Mouse (Mus musculus) erythroblast, embryonic 14.5 days (primary cell): ENCODE measurements around the gene Sdhd.

Source experiments
- GATA1 ChIP-seq: IDR thresholded peaks from 2 replicates; pipeline ENCODE4 v1.6.1; 2012; ENCODE audit warnings: low read length, inconsistent platforms, mixed read lengths
- TAL1 ChIP-seq: IDR thresholded peaks from 3 replicates; pipeline ENCODE4 v1.6.1; 2012; ENCODE audit warnings: low read length, inconsistent platforms, mixed read lengths

- TF ChIP-seq GATA1 (no peak), TAL1 (no peak)
Measured at GRCm38 (mm10) chr9:50585145-50585818, 18.3 kb downstream of the Sdhd start.
